Mouse (Mus musculus) embryonic facial prominence, embryonic 10.5 days (tissue): ENCODE data around the gene Atf6. TPM values are rescaled to one million over a fixed set of nuclear protein-coding genes. Genes with fewer than 3 reads are reported as not detected.

ENCODE experiments used
- DNase-seq: peaks from one replicate; pipeline ENCODE4 v3.0.0-alpha.2; 2017; ENCODE audit warnings: low spot score
- H3K27ac ChIP-seq: fragments of 300-500 bp; sonication (generic); replicated peaks from 2 replicates; pipeline ENCODE4 v1.5.1; 2016; ENCODE audit warnings: mild to moderate bottlenecking
- H3K27me3 ChIP-seq: fragments of 300-500 bp; sonication (generic); replicated peaks from 2 replicates; pipeline ENCODE4 v1.6.1; 2016; ENCODE audit warnings: low read depth, mild to moderate bottlenecking; ENCODE audit not compliant: poor library complexity, severe bottlenecking
- H3K36me3 ChIP-seq: fragments of 300-500 bp; sonication (generic); replicated peaks from 2 replicates; pipeline ENCODE4 v1.6.1; 2016; ENCODE audit warnings: mild to moderate bottlenecking, moderate library complexity
- H3K4me1 ChIP-seq: fragments of 300-500 bp; sonication (generic); 2 replicates; pipeline ENCODE4 v1.6.1; 2016
- H3K4me3 ChIP-seq: fragments of 300-500 bp; sonication (generic); 2 replicates; pipeline ENCODE4 v1.5.1; 2016; ENCODE audit warnings: mild to moderate bottlenecking, moderate library complexity
- H3K9me3 ChIP-seq: fragments of 300-500 bp; sonication (generic); 2 replicates; pipeline ENCODE4 v1.6.1; 2016; ENCODE audit warnings: mild to moderate bottlenecking
- WGBS: fragments of 180-500 bp; shearing (Covaris S2); methylation state at CpG from one replicate; pipeline ENCODE4 v1.1.7; 2016; 5-methylcytosine and 5-hydroxymethylcytosine counted together
- polyA plus RNA-seq: library from polyadenylated mRNA; unstranded; fragments of >200 nt; fragmentation: Nextera tagmentation; extraction: Ambion mirVana; gene quantifications from 2 replicates; pipeline ENCODE4 v1.2.1, GENCODE M21; 2016

Atf6 gene
- polyA plus RNA-seq, 1 experiment from 2014 or later = 7.0 TPM

GRCm38 (mm10) chr1:170774431-170774830 is 93.1 kb downstream of the Atf6 start:
- 75% methylated on average over 1 of the region's 1 CpGs for WGBS
- no peak overlapping the region for H3K4me3 ChIP-seq
- H3K27me3 ChIP-seq = no peaks in the 10 kb centered on the region
- H3K36me3 ChIP-seq = no peaks in the 10 kb centered on the region; the same call in 1 of the 2 replicates
- no peak for DNase-seq
- no peaks in the 10 kb centered on the region for H3K4me1 ChIP-seq
- H3K9me3 ChIP-seq = no peaks in the 10 kb centered on the region
- no peak overlapping the region for H3K27ac ChIP-seq

DNA sequence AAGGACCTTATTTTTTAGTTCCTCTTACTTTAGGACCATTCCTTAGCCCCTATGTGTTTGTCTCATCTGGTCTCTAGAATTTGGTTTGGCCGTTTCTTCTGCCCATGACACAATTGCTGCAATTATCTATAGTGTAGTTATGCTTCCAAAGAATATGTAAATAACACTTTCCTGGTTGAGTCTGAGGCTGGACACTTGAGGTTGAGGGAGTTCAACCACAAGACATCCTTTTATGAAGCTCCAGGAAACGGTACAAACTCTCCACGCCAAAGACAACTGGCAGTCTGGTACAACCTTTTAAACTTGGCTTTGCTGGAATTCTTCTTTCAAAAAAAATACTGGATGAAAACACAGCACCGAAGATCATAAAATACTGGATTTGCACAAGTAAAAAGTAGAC is 94.1 kb downstream of the Atf6 start:
- Histone ChIP-seq H3K4me3 (no peak overlapping the region), H3K36me3 (no peaks in the 10 kb centered on the region; the same call in 1 of the 2 replicates), H3K4me1 (no peaks in the 10 kb centered on the region), H3K27me3 (no peaks in the 10 kb centered on the region), H3K27ac (no peak overlapping the region), H3K9me3 (no peaks in the 10 kb centered on the region)
- DNase-seq = no peak
- 89% methylated on average over 4 of the region's 4 CpGs for WGBS

GRCm38 (mm10) chr1:170771437-170772003 is 96.1 kb downstream of the Atf6 start:
- Histone ChIP-seq H3K9me3 (no peaks in the 10 kb centered on the region), H3K4me3 (no peak overlapping the region), H3K27ac (no peak overlapping the region), H3K36me3 (no peaks in the 10 kb centered on the region), H3K4me1 (no peaks in the 10 kb centered on the region), H3K27me3 (no peaks in the 10 kb centered on the region)
- 82% methylated on average over 25 of the region's 25 CpGs for WGBS
- no peak for DNase-seq

GRCm38 (mm10) chr1:170770691-170771090 is 96.9 kb downstream of the Atf6 start:
- H3K9me3 ChIP-seq = no peaks in the 10 kb centered on the region
- H3K36me3 ChIP-seq = no peaks in the 10 kb centered on the region
- H3K4me1 ChIP-seq = no peaks in the 10 kb centered on the region
- H3K27ac ChIP-seq = no peak overlapping the region
- no peak overlapping the region for H3K4me3 ChIP-seq
- H3K27me3 ChIP-seq = no peaks in the 10 kb centered on the region
- 91% methylated on average over 14 of the region's 14 CpGs for WGBS
- DNase-seq = no peak

DNA sequence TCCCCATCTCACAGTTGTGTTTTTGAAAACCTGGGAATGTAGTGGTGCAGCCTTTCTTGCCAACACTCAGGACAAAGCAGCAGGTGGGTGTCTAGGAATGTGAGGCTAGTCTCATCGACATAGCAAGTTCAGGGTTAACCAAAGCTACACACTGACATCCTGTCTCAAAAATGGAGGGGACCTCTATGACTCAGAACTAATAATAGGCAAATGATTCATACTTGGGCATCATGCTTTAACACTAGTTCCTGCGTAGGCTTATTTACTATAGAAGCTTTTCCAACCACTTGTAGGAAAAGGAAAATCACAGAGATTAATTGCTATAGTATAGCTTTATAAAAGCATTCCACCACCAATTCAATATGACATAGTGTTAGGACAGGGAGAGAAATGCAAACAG is 100.6 kb downstream of the Atf6 start:
- WGBS = 80% methylated on average over 2 of the region's 2 CpGs
- H3K4me1 ChIP-seq = no peaks in the 10 kb centered on the region

GRCm38 (mm10) chr1:170764798-170765197 is 102.8 kb downstream of the Atf6 start:
- Histone ChIP-seq H3K9me3 (no peaks in the 10 kb centered on the region), H3K27ac (no peak overlapping the region), H3K4me3 (no peak overlapping the region), H3K27me3 (no peaks in the 10 kb centered on the region), H3K4me1 (no peaks in the 10 kb centered on the region), H3K36me3 (0 out of 2 replicates have a peak, but pooled peaks cover 3% of the 10 kb centered on the region)
- no peak for DNase-seq
- 86% methylated on average over 1 of the region's 1 CpGs for WGBS

More for the DNA sequence above, 100.6 kb downstream of the Atf6 start:
- no peaks in the 10 kb centered on the region for H3K27me3 ChIP-seq
- H3K4me3 ChIP-seq = no peak overlapping the region
- no peaks in the 10 kb centered on the region for H3K9me3 ChIP-seq
- H3K27ac ChIP-seq = no peak overlapping the region
- H3K36me3 ChIP-seq = 0 out of 2 replicates have a peak, but pooled peaks cover 3% of the 10 kb centered on the region
- DNase-seq = no peak

- H3K4me1 ChIP-seq = no peaks in the 10 kb centered on the region
- H3K27me3 ChIP-seq = no peaks in the 10 kb centered on the region
- H3K27ac ChIP-seq = no peak overlapping the region
- 0 out of 2 replicates have a peak, but pooled peaks cover 3% of the 10 kb centered on the region for H3K36me3 ChIP-seq
- H3K9me3 ChIP-seq = no peaks in the 10 kb centered on the region
- DNase-seq = no peak
- no peak overlapping the region for H3K4me3 ChIP-seq
- WGBS = 90% methylated on average over 1 of the region's 1 CpGs
These were observed 105.9 kb downstream of the Atf6 start for GRCm38 (mm10) chr1:170761634-170762033.

DNA sequence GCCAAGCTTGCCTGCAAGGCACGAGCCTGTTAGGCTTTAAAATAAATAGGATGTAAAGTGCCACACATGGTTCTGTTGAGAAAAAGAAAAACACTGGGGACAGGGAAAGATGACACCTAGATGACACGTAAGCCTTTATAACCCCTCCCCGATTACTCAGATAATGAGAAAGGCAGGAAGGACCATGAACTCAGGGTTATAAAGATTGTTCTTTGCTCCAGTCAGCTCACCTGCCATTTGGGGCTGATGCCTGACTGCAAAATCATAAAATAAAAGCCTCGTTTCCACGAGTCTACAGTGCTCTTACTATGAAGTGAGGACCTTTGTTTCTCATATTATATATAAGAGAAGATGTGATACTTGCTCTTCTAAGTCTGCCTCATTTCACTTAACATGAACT is 114.0 kb downstream of the Atf6 start:
- no peak for DNase-seq
- H3K4me1 ChIP-seq = no peaks in the 10 kb centered on the region

DNA sequence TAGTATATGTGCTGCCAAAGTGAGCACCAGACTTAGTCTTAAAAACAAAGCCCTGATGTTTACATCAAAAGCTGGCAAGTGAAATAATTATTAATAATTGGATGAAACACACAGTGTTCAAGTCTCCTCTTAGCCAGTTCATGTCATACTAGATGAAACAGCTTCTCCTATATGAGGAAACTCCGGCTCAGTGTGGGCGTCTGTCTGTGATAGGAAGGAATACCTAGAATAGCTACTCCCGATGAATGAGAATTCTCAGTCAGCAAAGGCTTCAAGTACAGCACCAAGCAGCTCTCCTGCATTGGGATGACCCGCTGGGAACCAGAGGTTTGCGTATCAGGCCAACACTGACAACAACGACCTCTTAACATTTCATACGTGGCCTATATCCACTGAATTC is 115.8 kb downstream of the Atf6 start:
- DNase-seq = no peak
- H3K27ac ChIP-seq = no peak overlapping the region
- WGBS = 92% methylated on average over 7 of the region's 7 CpGs
- H3K36me3 ChIP-seq = no peaks in the 10 kb centered on the region
- H3K27me3 ChIP-seq = no peaks in the 10 kb centered on the region
- H3K9me3 ChIP-seq = no peaks in the 10 kb centered on the region
- no peaks in the 10 kb centered on the region for H3K4me1 ChIP-seq
- no peak overlapping the region for H3K4me3 ChIP-seq

More for the DNA sequence above, 114.0 kb downstream of the Atf6 start:
- Histone ChIP-seq H3K36me3 (no peaks in the 10 kb centered on the region), H3K27ac (no peak overlapping the region), H3K27me3 (no peaks in the 10 kb centered on the region), H3K4me3 (no peak overlapping the region), H3K9me3 (no peaks in the 10 kb centered on the region)
- 87% methylated on average over 5 of the region's 5 CpGs for WGBS

GRCm38 (mm10) chr1:170746523-170746922 is 121.0 kb downstream of the Atf6 start:
- no peaks in the 10 kb centered on the region for H3K4me1 ChIP-seq
- DNase-seq = no peak
- no peaks in the 10 kb centered on the region for H3K27me3 ChIP-seq
- H3K36me3 ChIP-seq = peaks cover 8% of the 10 kb centered on the region; the same call in 1 of the 2 replicates
- H3K9me3 ChIP-seq = no peaks in the 10 kb centered on the region
- 89% methylated on average over 5 of the region's 5 CpGs for WGBS
- H3K27ac ChIP-seq = no peak overlapping the region
- H3K4me3 ChIP-seq = no peak overlapping the region

DNA sequence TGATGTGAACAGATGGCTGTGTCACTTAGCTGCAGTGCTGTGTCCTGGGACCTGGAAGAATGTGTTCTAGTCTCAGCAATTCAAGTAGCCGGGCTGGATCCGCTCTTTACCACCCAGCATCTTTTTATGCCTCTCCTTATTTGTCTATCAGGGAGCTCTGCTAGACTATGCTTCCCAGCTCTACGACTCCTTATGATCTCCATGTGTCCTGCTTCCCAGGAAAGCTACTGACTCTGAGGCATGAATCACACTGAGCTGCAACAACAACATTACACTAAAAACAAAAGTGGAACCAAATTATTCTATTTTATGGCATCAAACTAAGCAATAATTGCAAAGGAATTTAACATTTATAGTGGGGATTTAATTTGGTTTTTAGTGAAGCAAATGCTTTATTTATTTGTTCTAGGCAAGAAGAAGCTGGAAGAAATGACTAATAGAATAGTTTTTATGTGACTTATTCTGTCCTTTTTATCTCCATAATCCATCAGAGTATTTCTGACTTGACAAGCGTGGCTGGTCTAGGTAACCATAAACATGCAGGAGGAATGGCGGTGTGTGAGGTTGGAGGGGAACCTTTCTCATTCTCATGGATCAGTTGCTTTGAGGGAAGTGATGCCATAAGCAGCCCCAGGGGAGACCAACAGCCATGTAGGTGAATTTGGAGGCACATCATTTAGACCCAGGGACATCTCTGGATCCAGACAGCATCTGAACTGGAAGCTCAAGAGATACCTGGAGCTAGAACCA is 125.9 kb downstream of the Atf6 start:
- 89% methylated on average over 5 of the region's 5 CpGs for WGBS
- Histone ChIP-seq H3K4me3 (no peak overlapping the region), H3K27me3 (no peaks in the 10 kb centered on the region), H3K9me3 (no peaks in the 10 kb centered on the region), H3K36me3 (peaks cover 8% of the 10 kb centered on the region; the same call in 1 of the 2 replicates), H3K27ac (no peak overlapping the region), H3K4me1 (no peaks in the 10 kb centered on the region)
- DNase-seq = no peak

- no peak overlapping the region for H3K27ac ChIP-seq
- 85% methylated on average over 3 of the region's 3 CpGs for WGBS
These were observed 132.7 kb downstream of the Atf6 start for GRCm38 (mm10) chr1:170734866-170735265.

GRCm38 (mm10) chr1:170732596-170732890 is 135.0 kb downstream of the Atf6 start:
- Histone ChIP-seq H3K4me3 (no peak overlapping the region), H3K9me3 (no peaks in the 10 kb centered on the region), H3K27me3 (no peaks in the 10 kb centered on the region), H3K27ac (no peak overlapping the region), H3K36me3 (no peaks in the 10 kb centered on the region), H3K4me1 (no peaks in the 10 kb centered on the region)
- 93% methylated on average over 2 of the region's 2 CpGs for WGBS
- DNase-seq = no peak

More at GRCm38 (mm10) chr1:170734866-170735265, 132.7 kb downstream of the Atf6 start:
- Histone ChIP-seq H3K4me1 (no peaks in the 10 kb centered on the region), H3K36me3 (no peaks in the 10 kb centered on the region), H3K4me3 (no peak overlapping the region), H3K9me3 (no peaks in the 10 kb centered on the region), H3K27me3 (no peaks in the 10 kb centered on the region)
- DNase-seq = no peak
